Comparison of ENCODE assay signal across 13 mouse cellular contexts in the genomic region with DNA sequence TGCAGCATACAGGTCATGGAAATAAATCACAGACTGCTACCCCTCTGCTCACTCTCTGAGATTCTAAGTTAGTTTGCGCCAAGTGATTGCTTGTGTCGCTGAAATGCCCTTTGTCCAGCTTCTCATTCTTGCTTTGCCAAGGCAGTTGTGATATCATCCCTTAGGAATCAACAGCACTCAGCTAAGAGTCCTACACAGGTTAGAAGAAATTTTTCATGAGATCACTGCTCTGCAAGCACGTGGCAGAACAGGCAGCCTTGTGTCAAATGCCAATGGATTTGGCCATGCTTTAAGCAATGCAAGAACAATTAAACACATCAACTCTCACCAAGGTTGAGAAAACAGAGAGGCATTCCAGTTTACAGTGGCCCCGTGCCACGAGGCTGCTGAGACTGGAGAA.
DNase-seq lines count a peak whose midpoint lies in the region; ATAC-seq and TF ChIP-seq lines count a peak whose summit lies in the region.
"Had no signal": no experiment of that assay in that cellular context is flagged by ENCODE, and none has a peak within 500 bp of the region (broad histone marks: within the 10 kb centered on the region; RNA-seq: fewer than 3 reads in every experiment).

No protein-coding gene starts in this region.

- TF ChIP-seq CTCF in brain, embryonic 14.5 days (IDR thresholded peaks at IDR 0.05; ENCODE audit: borderline replicate concordance, extremely low read depth, insufficient read depth, insufficient read length) = no peak
- TF ChIP-seq CTCF in cerebellum, adult 2 months (IDR thresholded peaks at IDR 0.05; ENCODE audit: borderline replicate concordance, insufficient read depth, low read depth, low read length) = no peak

- no peaks in the 10 kb centered on the region for H3K27me3 ChIP-seq in kidney, embryonic 16.5 days (ENCODE audit: insufficient read depth, low read length)
- no peaks in the 10 kb centered on the region for H3K27me3 ChIP-seq in midbrain, embryonic 14.5 days (ENCODE audit: control insufficient read depth, insufficient read depth, low read length)
- H3K27me3 ChIP-seq in cerebellum, adult 2 months (ENCODE audit: control insufficient read depth, insufficient read depth, low read length) = no peaks in the 10 kb centered on the region; the same call in 1 of the 2 replicates
- H3K27me3 ChIP-seq: embryonic facial prominence, embryonic 15.5 days; forebrain, embryonic 12.5 days; limb, embryonic 13.5 days; liver, embryonic 15.5 days had no signal

- H3K9me3 ChIP-seq in kidney, embryonic 16.5 days (ENCODE audit: low read length) = no peaks in the 10 kb centered on the region
- no peaks in the 10 kb centered on the region for H3K9me3 ChIP-seq in midbrain, embryonic 14.5 days (ENCODE audit: control insufficient read depth, low read length)
- H3K9me3 ChIP-seq: embryonic facial prominence, embryonic 15.5 days; forebrain, embryonic 12.5 days; limb, embryonic 13.5 days; liver, embryonic 15.5 days had no signal

- DNase-seq in kidney, adult 11 months = peak; percentile 17
- peak; percentile 66 for DNase-seq in NIH3T3 (ENCODE audit: low read depth)
- DNase-seq in brain, embryonic 14.5 days (ENCODE audit: low read depth) = peak; percentile 13
- peak; percentile 1 for DNase-seq in lung, postnatal 14 days
- DNase-seq in midbrain, embryonic 14.5 days = no peak
- no peak for DNase-seq in cerebellum, adult 2 months
- DNase-seq: cerebellum, adult 18-20 months had no signal

- H3K4me1 ChIP-seq in kidney, embryonic 16.5 days (ENCODE audit: insufficient read depth, low read length) = no peaks in the 10 kb centered on the region
- no peaks in the 10 kb centered on the region for H3K4me1 ChIP-seq in midbrain, embryonic 14.5 days (ENCODE audit: control insufficient read depth, insufficient read depth, low read length)
- H3K4me1 ChIP-seq in cerebellum, adult 2 months (ENCODE audit: control insufficient read depth, insufficient read depth, low read length) = no peaks in the 10 kb centered on the region
- H3K4me1 ChIP-seq: embryonic facial prominence, embryonic 15.5 days; forebrain, embryonic 12.5 days; limb, embryonic 13.5 days; liver, embryonic 15.5 days had no signal

- no peak for TF ChIP-seq POLR2A in brain, embryonic 14.5 days (IDR thresholded peaks at IDR 0.05; ENCODE audit: borderline replicate concordance, extremely low read depth, insufficient read depth, insufficient read length, poor library complexity, severe bottlenecking)
- no peak for TF ChIP-seq POLR2A in cerebellum, adult 2 months (IDR thresholded peaks at IDR 0.05; ENCODE audit: borderline replicate concordance, insufficient read depth, low read length)

- no peak for ATAC-seq in kidney, embryonic 16.5 days (ENCODE audit: low FRiP score, low TSS enrichment)
- no peak for ATAC-seq in midbrain, embryonic 14.5 days (ENCODE audit: low FRiP score, low TSS enrichment)

- no peak overlapping the region for H3K27ac ChIP-seq in kidney, embryonic 16.5 days (ENCODE audit: low read length)
- H3K27ac ChIP-seq in midbrain, embryonic 14.5 days (replicated peaks; ENCODE audit: low read depth, low read length) = no peak overlapping the region
- H3K27ac ChIP-seq in cerebellum, adult 2 months (ENCODE audit: insufficient read depth, low read length) = no peak overlapping the region
- H3K27ac ChIP-seq: embryonic facial prominence, embryonic 15.5 days; forebrain, embryonic 12.5 days; left cerebral cortex, adult 2 months; limb, embryonic 13.5 days; liver, embryonic 15.5 days had no signal

- H3K4me2 ChIP-seq in kidney, embryonic 16.5 days (replicated peaks; ENCODE audit: low read depth, low read length) = no peak overlapping the region
- no peak overlapping the region for H3K4me2 ChIP-seq in midbrain, embryonic 14.5 days (ENCODE audit: low read length)
- H3K4me2 ChIP-seq: embryonic facial prominence, embryonic 15.5 days; forebrain, embryonic 12.5 days; limb, embryonic 13.5 days; liver, embryonic 15.5 days had no signal

- no peak overlapping the region for H3K9ac ChIP-seq in kidney, embryonic 16.5 days (replicated peaks; ENCODE audit: low read length)
- no peak overlapping the region for H3K9ac ChIP-seq in midbrain, embryonic 14.5 days (replicated peaks; ENCODE audit: low read length)
- H3K9ac ChIP-seq: embryonic facial prominence, embryonic 15.5 days; forebrain, embryonic 12.5 days; limb, embryonic 13.5 days; liver, embryonic 15.5 days had no signal

- H3K4me3 ChIP-seq in kidney, embryonic 16.5 days (ENCODE audit: low read length) = no peak overlapping the region
- no peak overlapping the region for H3K4me3 ChIP-seq in midbrain, embryonic 14.5 days (replicated peaks; ENCODE audit: low read depth, low read length)
- H3K4me3 ChIP-seq in cerebellum, adult 2 months (replicated peaks; ENCODE audit: insufficient read depth, low read depth, low read length) = no peak overlapping the region
- H3K4me3 ChIP-seq: embryonic facial prominence, embryonic 15.5 days; forebrain, embryonic 12.5 days; left cerebral cortex, adult 2 months; limb, embryonic 13.5 days; liver, embryonic 15.5 days had no signal

- H3K36me3 ChIP-seq in kidney, embryonic 16.5 days (ENCODE audit: insufficient read depth, low read length) = no peaks in the 10 kb centered on the region
- H3K36me3 ChIP-seq in midbrain, embryonic 14.5 days (ENCODE audit: control insufficient read depth, insufficient read depth, low read length) = no peaks in the 10 kb centered on the region
- H3K36me3 ChIP-seq: embryonic facial prominence, embryonic 15.5 days; forebrain, embryonic 12.5 days; limb, embryonic 13.5 days; liver, embryonic 15.5 days had no signal

- 75% methylated on average over 5 of the region's 5 CpGs for WGBS in kidney, embryonic 16.5 days
- 90% methylated on average over 5 of the region's 5 CpGs for WGBS in midbrain, embryonic 14.5 days
- WGBS in cerebellum, adult 2 months = 69% methylated on average over 5 of the region's 5 CpGs

Comparison
In these comparisons a context has a peak if more than half of its experiments do, and no peak if none do; other contexts are left out.
1. DNase-seq: peak in kidney, adult 11 months (single experiment), NIH3T3 (single experiment), brain, embryonic 14.5 days (single experiment) and lung, postnatal 14 days (single experiment); none in midbrain, embryonic 14.5 days (single experiment) and cerebellum, adult 2 months (0 of 2).